Mouse (Mus musculus) spleen, postnatal 36 days (tissue): ENCODE data around the gene Rasgrf2.

Source experiments
- DNase-seq, 2 experiments: peaks; one replicate each; pipeline ENCODE4 v3.0.0; 2022; ENCODE audit warnings: low spot score in 2 of 2, mixed read lengths in 1 of 2

Gene Rasgrf2

GRCm38 (mm10) chr13:91881837-91882480, 249.5 kb downstream of the Rasgrf2 start:
- no peak for DNase-seq

- no peak for DNase-seq
Measured at GRCm38 (mm10) chr13:91880256-91880655, 251.2 kb downstream of the Rasgrf2 start.

GRCm38 (mm10) chr13:91877996-91878395, 253.5 kb downstream of the Rasgrf2 start:
- DNase-seq, result no peak

GRCm38 (mm10) chr13:91877350-91877749, 254.1 kb downstream of the Rasgrf2 start:
- no peak for DNase-seq

- DNase-seq, result no peak
Measured at GRCm38 (mm10) chr13:91876741-91877349, 254.6 kb downstream of the Rasgrf2 start, which contains the start of gene Ckmt2. Gene Ckmt2 (minus strand): TSS chr13:91876885.

- no peak for DNase-seq
Measured at GRCm38 (mm10) chr13:91875581-91875980, 255.9 kb downstream of the Rasgrf2 start.

GRCm38 (mm10) chr13:91874565-91874964, 256.9 kb downstream of the Rasgrf2 start:
- no peak for DNase-seq

GRCm38 (mm10) chr13:91873734-91874329, 257.6 kb downstream of the Rasgrf2 start:
- DNase-seq, result no peak

- no peak for DNase-seq
Measured at GRCm38 (mm10) chr13:91868577-91868976, 262.9 kb downstream of the Rasgrf2 start.

GRCm38 (mm10) chr13:91858835-91859234, 272.6 kb downstream of the Rasgrf2 start:
- DNase-seq, result no peak

- no peak for DNase-seq
Measured at GRCm38 (mm10) chr13:91857427-91857826, 274.0 kb downstream of the Rasgrf2 start.

- DNase-seq, result no peak
Measured at GRCm38 (mm10) chr13:91854412-91854811, 277.0 kb downstream of the Rasgrf2 start.
